Mouse (Mus musculus) large intestine, adult 2 months (tissue): Measurements from ENCODE around the gene 1700067K01Rik. TPM values are rescaled to one million over a fixed set of nuclear protein-coding genes. Genes with fewer than 3 reads are reported as not detected.

Experiments used
- DNase-seq: peaks from one replicate; pipeline ENCODE4 v3.0.0-alpha.2; 2012; ENCODE audit warnings: low read depth, low spot score
- WGBS: fragments of 180-500 bp; shearing (Covaris S2); methylation state at CpG from one replicate; pipeline ENCODE4 v1.1.7; 2018; 5-methylcytosine and 5-hydroxymethylcytosine counted together
- polyA plus RNA-seq: library from polyadenylated mRNA; depleted of rRNA; stranded (reverse); fragments of >200 nt; gene quantifications from 2 replicates; pipeline ENCODE4 v1.2.3, GENCODE M21; 2012; rRNA removed

Gene 1700067K01Rik
- polyA plus RNA-seq = 0.27 and 0.30 TPM in 2 replicates

GRCm38 (mm10) chr8:84001281-84002000 lies at the start of gene 1700067K01Rik:
Gene 1700067K01Rik (plus strand): TSS chr8:84001502.
- DNase-seq = no peak
- 74% methylated on average over 61 of the region's 61 CpGs for WGBS

- 1% methylated on average over 14 of the region's 14 CpGs for WGBS
- DNase-seq = no peak
Measured at GRCm38 (mm10) chr8:83954749-83955105, 46.6 kb upstream of the 1700067K01Rik start.

- DNase-seq = peak; percentile 97
- under 1% methylated on average over 75 of the region's 75 CpGs for WGBS
Measured at GRCm38 (mm10) chr8:83955106-83955957, 46.0 kb upstream of the 1700067K01Rik start, which contains the start of the genes Gm10644 and Asf1b. Gene Gm10644 (minus strand): TSS chr8:83955205. Gene Asf1b (plus strand): TSS chr8:83955507.

- under 1% methylated on average over 15 of the region's 15 CpGs for WGBS
- no peak for DNase-seq
Measured at GRCm38 (mm10) chr8:83955958-83956218, 45.4 kb upstream of the 1700067K01Rik start.

GRCm38 (mm10) chr8:83956789-83957188 lies 44.5 kb upstream of the 1700067K01Rik start:
- 19% methylated on average over 1 of the region's 1 CpGs for WGBS
- no peak for DNase-seq

GRCm38 (mm10) chr8:83964015-83964765 lies 37.1 kb upstream of the 1700067K01Rik start:
- 86% methylated on average over 5 of the region's 5 CpGs for WGBS

GRCm38 (mm10) chr8:83967701-83968100 lies 33.6 kb upstream of the 1700067K01Rik start:
- WGBS = 91% methylated on average over 7 of the region's 7 CpGs

More at GRCm38 (mm10) chr8:83964015-83964765, 37.1 kb upstream of the 1700067K01Rik start:
- DNase-seq = no peak

GRCm38 (mm10) chr8:83971121-83971520 lies 30.2 kb upstream of the 1700067K01Rik start:
- no peak for DNase-seq
- WGBS = 86% methylated on average over 4 of the region's 4 CpGs

More at GRCm38 (mm10) chr8:83967701-83968100, 33.6 kb upstream of the 1700067K01Rik start:
- no peak for DNase-seq

GRCm38 (mm10) chr8:83971661-83972060 lies 29.6 kb upstream of the 1700067K01Rik start:
- 77% methylated on average over 6 of the region's 6 CpGs for WGBS

GRCm38 (mm10) chr8:83972150-83973120 lies 28.9 kb upstream of the 1700067K01Rik start, which contains the start of gene Prkaca:
Gene Prkaca (plus strand): TSS chr8:83972993.
- under 1% methylated on average over 79 of the region's 94 CpGs for WGBS
- DNase-seq = peak; percentile 89

More at GRCm38 (mm10) chr8:83971661-83972060, 29.6 kb upstream of the 1700067K01Rik start:
- no peak for DNase-seq

GRCm38 (mm10) chr8:83973161-83974031 lies 27.9 kb upstream of the 1700067K01Rik start:
- no peak for DNase-seq

GRCm38 (mm10) chr8:83974521-83974920 lies 26.8 kb upstream of the 1700067K01Rik start:
- WGBS = 94% methylated on average over 4 of the region's 4 CpGs
- no peak for DNase-seq

More at GRCm38 (mm10) chr8:83973161-83974031, 27.9 kb upstream of the 1700067K01Rik start:
- 6% methylated on average over 37 of the region's 37 CpGs for WGBS

GRCm38 (mm10) chr8:83976101-83976630 lies 25.1 kb upstream of the 1700067K01Rik start:
- 79% methylated on average over 4 of the region's 4 CpGs for WGBS

GRCm38 (mm10) chr8:83976779-83977350 lies 24.4 kb upstream of the 1700067K01Rik start:
- WGBS = 79% methylated on average over 5 of the region's 5 CpGs

More at GRCm38 (mm10) chr8:83976101-83976630, 25.1 kb upstream of the 1700067K01Rik start:
- DNase-seq = no peak

GRCm38 (mm10) chr8:83977646-83978045 lies 23.7 kb upstream of the 1700067K01Rik start:
- DNase-seq = no peak

More at GRCm38 (mm10) chr8:83976779-83977350, 24.4 kb upstream of the 1700067K01Rik start:
- DNase-seq = no peak

GRCm38 (mm10) chr8:83978200-83978599 lies 23.1 kb upstream of the 1700067K01Rik start:
- WGBS = 83% methylated on average over 9 of the region's 9 CpGs
- no peak for DNase-seq

More at GRCm38 (mm10) chr8:83977646-83978045, 23.7 kb upstream of the 1700067K01Rik start:
- 39% methylated on average over 6 of the region's 6 CpGs for WGBS

- 88% methylated on average over 1 of the region's 1 CpGs for WGBS
Measured at GRCm38 (mm10) chr8:83980250-83980649, 21.1 kb upstream of the 1700067K01Rik start.

More at GRCm38 (mm10) chr8:83980250-83980649, 21.1 kb upstream of the 1700067K01Rik start:
- DNase-seq = no peak
